Mouse (Mus musculus) liver, embryonic 14.5 days (tissue): ENCODE data around the gene Ube2e3.

Experiments used
- CTCF ChIP-seq: IDR thresholded peaks from 2 replicates; pipeline ENCODE4 v1.5.1; 2016; ENCODE audit warnings: antibody characterized with exemption, low read depth, control low read depth
- EP300 ChIP-seq: IDR thresholded peaks from 2 replicates; pipeline ENCODE4 v1.6.1; 2016; ENCODE audit warnings: antibody characterized with exemption, low read depth

- TF ChIP-seq EP300: no peak
- TF ChIP-seq CTCF: no peak
Measured at GRCm38 (mm10) chr2:78882068-78882467, 14.1 kb downstream of the Ube2e3 start.
